Mouse (Mus musculus): ENCODE measurements at regions not wholly inside any gene's neighbourhood (a gene's known extent, or its start where the extent isn't known, plus 50 kb on each side); places are given as distances from the start of the nearest gene placed in this dataset.

DNA sequence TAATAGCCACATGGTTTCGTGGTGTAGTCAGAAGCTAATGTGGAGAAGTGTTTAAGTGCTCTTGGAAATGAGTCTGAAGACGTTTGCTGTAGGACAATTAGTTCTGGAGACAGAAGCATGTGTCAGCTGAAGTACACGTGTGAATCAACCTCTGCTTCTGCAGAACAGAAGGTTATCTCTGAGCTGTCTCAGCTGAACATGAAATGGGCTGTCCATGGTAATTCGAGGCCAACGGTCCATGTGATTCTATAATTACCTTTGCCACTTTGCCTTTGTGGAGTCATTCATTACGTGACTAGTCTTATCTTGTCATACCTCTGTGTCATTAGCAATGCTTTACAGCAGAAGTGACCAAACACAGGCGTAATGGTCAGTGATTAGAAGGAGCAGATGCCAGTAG lies 295.6 kb upstream of the Veph1 start:
- H3K9me3 ChIP-seq: no peaks in the 10 kb centered on the region
- no peak overlapping the region for H3K9ac ChIP-seq
- no peak overlapping the region for H3K27ac ChIP-seq (replicated peaks)
- H3K36me3 ChIP-seq: no peaks in the 10 kb centered on the region
- H3K4me3 ChIP-seq: no peak overlapping the region
- peaks cover 11% of the 10 kb centered on the region for H3K4me1 ChIP-seq
- no peaks in the 10 kb centered on the region for H3K27me3 ChIP-seq (replicated peaks)
- H3K4me2 ChIP-seq: no peak overlapping the region
- no peak for ATAC-seq (ENCODE audit: extremely low read depth, insufficient number of reproducible peaks, low FRiP score, low TSS enrichment)
- WGBS: 21% methylated on average over 7 of the region's 7 CpGs

DNA sequence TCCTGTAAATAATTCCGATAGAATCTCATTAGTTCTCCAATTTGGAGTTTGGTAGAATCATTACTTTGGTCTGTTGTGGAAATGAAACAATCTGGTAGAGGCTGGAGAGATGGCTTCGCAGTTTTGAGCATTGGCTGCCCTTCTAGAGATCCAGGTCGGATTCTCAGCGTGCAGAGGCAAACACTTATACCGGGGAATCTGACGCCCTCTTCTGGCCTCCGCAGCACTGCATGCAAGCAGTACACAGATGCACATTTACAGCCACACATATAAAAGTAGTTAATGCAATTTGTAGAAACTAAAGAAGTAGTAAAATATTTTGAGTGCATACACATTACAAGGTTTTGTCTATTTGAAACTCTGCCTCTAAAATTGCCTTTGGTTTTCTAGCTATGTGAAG lies 294.1 kb upstream of the Veph1 start:
- 62% methylated on average over 7 of the region's 7 CpGs for WGBS
- Histone ChIP-seq H3K27ac (replicated peaks) (no peak overlapping the region), H3K9ac (no peak overlapping the region), H3K27me3 (replicated peaks) (no peaks in the 10 kb centered on the region), H3K4me3 (no peak overlapping the region), H3K9me3 (no peaks in the 10 kb centered on the region), H3K4me2 (no peak overlapping the region), H3K4me1 (peaks cover 11% of the 10 kb centered on the region), H3K36me3 (no peaks in the 10 kb centered on the region)
- ATAC-seq (ENCODE audit: extremely low read depth, insufficient number of reproducible peaks, low FRiP score, low TSS enrichment): no peak

DNA sequence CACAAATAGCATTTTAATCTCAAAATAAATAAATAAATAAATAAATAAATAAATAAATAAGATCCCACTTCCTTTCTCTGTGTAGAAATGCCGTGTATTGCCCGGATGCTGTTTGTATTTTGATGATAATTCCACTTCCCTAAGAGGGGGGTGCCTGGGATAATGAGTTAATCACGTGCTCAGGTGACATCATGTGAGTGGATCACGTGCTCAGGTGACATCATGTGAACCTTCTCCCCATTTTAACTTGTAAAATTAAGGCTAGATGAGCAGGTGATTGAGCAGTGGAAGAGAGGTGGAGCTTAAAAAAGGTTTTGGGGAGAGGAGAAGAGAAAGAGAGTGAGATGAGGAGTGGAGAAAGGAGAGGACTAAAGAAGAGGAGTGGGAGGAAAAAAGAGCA lies 292.8 kb upstream of the Veph1 start:
- no peak for ATAC-seq (ENCODE audit: extremely low read depth, insufficient number of reproducible peaks, low FRiP score, low TSS enrichment)
- H3K36me3 ChIP-seq: no peaks in the 10 kb centered on the region
- no peak overlapping the region for H3K27ac ChIP-seq (replicated peaks)
- no peak overlapping the region for H3K9ac ChIP-seq
- no peak overlapping the region for H3K4me2 ChIP-seq
- H3K4me3 ChIP-seq: no peak overlapping the region
- H3K27me3 ChIP-seq (replicated peaks): no peaks in the 10 kb centered on the region
- WGBS: 81% methylated on average over 4 of the region's 4 CpGs
- H3K9me3 ChIP-seq: no peaks in the 10 kb centered on the region
- peaks cover 11% of the 10 kb centered on the region for H3K4me1 ChIP-seq

DNA sequence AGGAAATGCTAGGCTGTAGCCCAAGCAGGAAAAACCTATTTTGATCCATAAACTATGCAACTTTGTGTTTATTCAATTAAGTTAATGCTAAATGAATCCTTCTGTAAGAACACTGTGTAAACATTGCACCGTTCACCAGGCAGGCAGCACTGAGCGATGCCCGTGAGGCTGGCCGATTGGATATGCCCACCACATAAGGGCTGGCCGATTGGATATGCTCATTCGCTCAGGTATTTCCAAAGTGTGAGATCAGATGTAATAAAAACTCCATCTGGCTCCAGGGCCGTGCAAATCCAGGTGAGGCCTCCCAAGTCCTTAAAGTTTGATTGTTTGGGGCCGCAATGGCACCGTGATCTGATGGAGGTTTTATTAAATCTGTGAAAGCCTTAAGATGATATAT lies 288.2 kb upstream of the Veph1 start:
- Histone ChIP-seq H3K4me2 (no peak overlapping the region), H3K4me1 (no peaks in the 10 kb centered on the region), H3K27me3 (replicated peaks) (no peaks in the 10 kb centered on the region), H3K36me3 (no peaks in the 10 kb centered on the region), H3K27ac (replicated peaks) (no peak overlapping the region), H3K9ac (no peak overlapping the region), H3K4me3 (no peak overlapping the region), H3K9me3 (no peaks in the 10 kb centered on the region)
- WGBS: 85% methylated on average over 9 of the region's 9 CpGs
- no peak for ATAC-seq (ENCODE audit: extremely low read depth, insufficient number of reproducible peaks, low FRiP score, low TSS enrichment)

DNA sequence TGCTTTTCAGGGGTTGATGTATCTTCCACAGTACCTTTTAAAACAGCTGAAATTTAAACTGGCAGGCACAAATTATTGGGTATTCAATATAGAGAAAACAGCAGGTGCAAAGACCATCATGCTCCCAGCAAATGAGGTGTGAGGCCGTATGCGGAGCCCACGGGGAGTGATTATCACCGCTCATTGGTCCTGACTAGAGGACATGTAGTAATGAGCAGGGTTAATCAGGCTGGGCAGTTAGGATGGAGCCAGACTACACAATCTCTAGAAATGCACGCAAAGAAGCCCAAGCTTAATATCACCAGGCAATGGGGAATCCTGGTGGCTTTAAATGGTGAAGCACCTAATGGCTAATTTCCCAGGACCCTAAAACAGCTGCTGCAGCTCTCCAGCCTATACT lies 287.5 kb upstream of the Veph1 start:
- Histone ChIP-seq H3K27ac (replicated peaks) (no peak overlapping the region), H3K36me3 (no peaks in the 10 kb centered on the region), H3K9me3 (no peaks in the 10 kb centered on the region), H3K27me3 (replicated peaks) (no peaks in the 10 kb centered on the region), H3K9ac (no peak overlapping the region), H3K4me2 (no peak overlapping the region), H3K4me3 (no peak overlapping the region), H3K4me1 (no peaks in the 10 kb centered on the region)
- ATAC-seq (ENCODE audit: extremely low read depth, insufficient number of reproducible peaks, low FRiP score, low TSS enrichment): no peak
- WGBS: 88% methylated on average over 5 of the region's 5 CpGs

DNA sequence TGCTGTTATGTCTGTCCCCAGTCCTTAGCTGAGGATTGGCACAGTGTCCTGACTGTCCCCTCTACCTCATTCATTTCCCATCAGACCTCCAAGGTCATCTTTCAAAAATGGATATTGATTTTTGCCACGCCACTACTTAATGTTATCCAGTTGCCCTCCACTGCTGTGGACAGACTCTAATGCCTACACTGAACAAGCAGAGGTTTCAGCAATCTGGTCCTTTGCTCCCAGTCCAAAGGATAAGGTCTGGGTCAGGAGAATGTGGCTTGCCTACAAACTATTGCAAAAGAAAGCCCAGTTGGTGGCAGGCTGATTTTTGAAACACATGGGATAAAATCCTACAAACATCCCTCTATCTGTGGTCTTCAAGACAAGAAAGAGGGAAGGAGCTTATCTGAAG lies 280.0 kb upstream of the Veph1 start:
- H3K4me1 ChIP-seq: peaks cover 7% of the 10 kb centered on the region; the same call in 1 of the 2 replicates
- no peaks in the 10 kb centered on the region for H3K36me3 ChIP-seq
- H3K4me3 ChIP-seq: no peak overlapping the region
- no peaks in the 10 kb centered on the region for H3K27me3 ChIP-seq (replicated peaks)
- no peak overlapping the region for H3K27ac ChIP-seq (replicated peaks)
- H3K9me3 ChIP-seq: no peaks in the 10 kb centered on the region
- no peak overlapping the region for H3K4me2 ChIP-seq
- no peak overlapping the region for H3K9ac ChIP-seq
- WGBS: 51% methylated on average over 1 of the region's 1 CpGs
- no peak for ATAC-seq (ENCODE audit: extremely low read depth, insufficient number of reproducible peaks, low FRiP score, low TSS enrichment)

DNA sequence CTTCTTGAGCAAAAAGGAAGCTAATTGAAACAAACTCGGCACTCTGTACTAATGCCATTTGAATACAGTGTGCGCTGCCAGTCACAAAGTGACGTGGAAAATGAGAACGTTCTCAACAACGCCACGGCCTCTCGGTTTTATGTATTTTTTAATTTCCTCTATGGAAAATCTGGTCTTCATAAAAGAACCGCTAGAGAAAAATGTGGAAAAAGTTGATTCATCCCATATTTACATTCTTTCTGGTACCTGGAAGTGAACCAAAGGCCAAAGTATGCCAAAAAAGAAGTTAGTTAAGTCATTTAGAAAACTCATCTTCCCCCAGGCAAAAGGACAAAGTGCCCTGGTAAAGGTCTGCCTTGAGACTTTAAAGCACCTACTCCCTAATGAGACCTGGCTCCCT lies 277.7 kb upstream of the Veph1 start:
- H3K4me1 ChIP-seq: peaks cover 7% of the 10 kb centered on the region; the same call in 1 of the 2 replicates
- H3K9me3 ChIP-seq: no peaks in the 10 kb centered on the region
- H3K9ac ChIP-seq: no peak overlapping the region
- no peak overlapping the region for H3K4me2 ChIP-seq
- H3K27me3 ChIP-seq (replicated peaks): no peaks in the 10 kb centered on the region
- no peak overlapping the region for H3K4me3 ChIP-seq
- WGBS: 86% methylated on average over 8 of the region's 8 CpGs
- H3K27ac ChIP-seq (replicated peaks): no peak overlapping the region
- H3K36me3 ChIP-seq: no peaks in the 10 kb centered on the region
- no peak for ATAC-seq (ENCODE audit: extremely low read depth, insufficient number of reproducible peaks, low FRiP score, low TSS enrichment)

DNA sequence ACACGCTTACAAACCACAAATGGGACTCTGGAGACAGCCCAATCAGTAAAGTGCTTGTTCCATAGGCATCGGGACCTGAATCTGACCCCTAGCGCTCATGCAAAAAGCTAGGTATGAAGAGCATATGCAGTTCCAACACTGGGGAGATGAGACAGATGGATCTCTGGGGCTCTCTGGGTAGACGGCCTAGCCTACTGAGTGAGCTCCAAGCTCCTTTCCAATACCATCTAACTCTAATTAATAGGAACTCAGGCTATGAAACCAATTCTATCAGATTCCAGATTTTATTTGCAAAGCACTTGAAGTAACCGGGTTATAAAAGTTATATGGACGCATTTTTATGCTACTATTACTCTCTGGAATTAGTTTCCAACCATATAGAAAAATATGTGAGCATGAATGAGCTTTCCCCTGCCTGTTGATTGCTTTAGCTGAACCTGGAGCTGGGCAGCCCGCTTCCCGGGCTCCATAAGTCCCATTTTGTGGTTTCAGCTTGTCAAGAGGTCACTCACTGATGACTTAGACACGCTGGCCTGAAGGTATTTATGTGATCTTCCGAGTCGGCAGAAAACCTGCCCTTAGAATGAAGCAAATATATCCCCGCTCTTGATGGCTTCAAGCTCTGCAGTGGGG lies 276.4 kb upstream of the Veph1 start:
- H3K9me3 ChIP-seq: no peaks in the 10 kb centered on the region
- no peak overlapping the region for H3K4me2 ChIP-seq
- WGBS: 80% methylated on average over 12 of the region's 12 CpGs
- H3K27me3 ChIP-seq (replicated peaks): no peaks in the 10 kb centered on the region
- no peak for ATAC-seq (ENCODE audit: extremely low read depth, insufficient number of reproducible peaks, low FRiP score, low TSS enrichment)
- peaks cover 7% of the 10 kb centered on the region; the same call in 1 of the 2 replicates for H3K4me1 ChIP-seq
- H3K27ac ChIP-seq (replicated peaks): no peak overlapping the region
- no peak overlapping the region for H3K9ac ChIP-seq
- no peaks in the 10 kb centered on the region for H3K36me3 ChIP-seq
- no peak overlapping the region for H3K4me3 ChIP-seq

DNA sequence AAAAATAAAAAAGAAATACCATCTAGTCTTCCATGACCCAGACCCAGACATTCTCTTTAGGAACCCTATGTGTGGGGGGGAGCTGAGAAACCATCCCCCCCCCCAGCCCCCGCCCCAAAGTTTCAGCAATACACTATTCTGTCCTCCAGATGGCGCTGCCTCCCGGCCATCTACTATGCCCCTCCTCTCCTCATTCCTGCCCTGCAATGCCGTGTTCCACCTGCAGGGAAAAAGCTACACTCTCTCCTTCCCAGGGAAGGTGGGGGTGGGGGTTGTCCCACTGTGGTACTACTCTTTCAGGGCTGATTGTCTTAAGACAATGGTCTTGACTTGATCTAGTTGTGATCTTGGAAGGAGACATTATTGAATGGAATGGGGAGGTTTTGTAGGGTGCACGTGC lies 273.7 kb upstream of the Veph1 start:
- Histone ChIP-seq H3K9ac (no peak overlapping the region), H3K27me3 (replicated peaks) (no peaks in the 10 kb centered on the region), H3K4me2 (no peak overlapping the region), H3K4me1 (0 out of 2 replicates have a peak, but pooled peaks cover under 1% of the 10 kb centered on the region), H3K9me3 (no peaks in the 10 kb centered on the region), H3K27ac (replicated peaks) (no peak overlapping the region), H3K36me3 (no peaks in the 10 kb centered on the region), H3K4me3 (no peak overlapping the region)
- WGBS: 79% methylated on average over 5 of the region's 5 CpGs
- no peak for ATAC-seq (ENCODE audit: extremely low read depth, insufficient number of reproducible peaks, low FRiP score, low TSS enrichment)

DNA sequence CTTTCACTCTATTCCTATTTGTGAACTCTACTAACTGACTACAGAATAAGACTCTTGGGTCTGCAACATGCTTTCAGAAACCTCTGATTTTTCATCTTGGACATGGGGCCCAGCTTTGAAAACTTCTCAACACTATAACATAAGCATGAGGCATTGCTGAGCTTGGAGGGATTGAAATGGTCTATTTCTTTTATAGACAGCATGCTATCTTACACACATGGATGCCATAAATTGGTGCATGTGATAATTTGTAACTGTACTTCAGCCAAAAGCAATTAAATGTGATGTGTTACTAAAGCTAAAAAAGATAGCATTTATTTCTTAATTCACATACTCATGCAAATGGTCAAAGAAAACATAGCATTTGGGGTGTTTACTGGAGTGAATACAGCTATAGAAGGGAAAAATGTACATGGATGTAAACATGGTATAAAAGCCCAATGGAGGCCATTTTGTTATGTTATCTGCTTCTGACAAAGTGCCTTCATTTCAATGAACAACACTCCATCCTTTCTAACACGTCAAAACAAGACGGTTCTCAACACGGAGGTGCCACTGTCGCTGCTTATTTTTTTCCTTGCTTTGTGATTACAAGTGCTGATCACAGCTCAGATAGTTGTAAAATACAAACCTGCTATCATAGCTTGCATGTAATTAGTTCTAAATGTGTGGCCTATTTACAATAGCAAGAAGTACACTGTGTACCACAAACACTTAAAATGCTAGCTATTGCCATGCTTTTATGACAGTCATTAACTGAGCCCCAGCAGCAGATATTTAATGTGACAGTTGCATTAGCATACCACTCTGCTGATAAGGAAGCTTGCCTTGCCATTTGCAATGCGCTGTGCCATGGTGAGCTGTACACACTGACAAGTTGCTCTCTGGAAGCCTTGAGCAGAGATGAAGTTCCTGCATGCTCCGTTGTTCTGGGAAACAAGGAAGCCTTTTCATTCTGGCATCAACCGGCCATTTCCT lies 267.9 kb upstream of the Veph1 start:
- Histone ChIP-seq H3K9ac (no peak overlapping the region), H3K27ac (replicated peaks) (no peak overlapping the region), H3K4me1 (peaks cover 15% of the 10 kb centered on the region; the same call in 1 of the 2 replicates), H3K4me2 (no peak overlapping the region), H3K4me3 (no peak overlapping the region), H3K36me3 (no peaks in the 10 kb centered on the region), H3K9me3 (no peaks in the 10 kb centered on the region), H3K27me3 (replicated peaks) (no peaks in the 10 kb centered on the region)
- whole genome bisulfite sequencing: 67% methylated on average over 7 of the region's 7 CpGs
- no peak for ATAC-seq (ENCODE audit: extremely low read depth, insufficient number of reproducible peaks, low FRiP score, low TSS enrichment)

DNA sequence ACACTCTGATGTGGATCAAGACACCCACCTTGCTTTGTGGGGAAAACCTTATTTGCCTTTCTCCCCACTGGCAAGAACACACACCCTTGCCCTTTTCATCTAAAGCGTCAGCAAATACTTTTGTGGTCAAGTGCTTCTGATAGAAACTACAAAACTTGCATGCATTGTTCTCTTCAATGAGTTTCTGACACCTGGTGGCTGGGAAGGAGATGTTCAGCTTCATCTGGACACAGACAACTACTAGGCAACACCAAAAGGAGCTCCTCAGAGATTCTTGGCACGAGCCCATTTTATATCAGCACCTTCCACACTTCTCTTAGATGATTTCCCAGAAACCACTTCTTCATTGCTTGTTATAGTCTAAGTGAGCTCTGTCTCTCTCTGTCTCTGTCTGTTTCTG lies 266.7 kb upstream of the Veph1 start:
- WGBS: 42% methylated on average over 2 of the region's 2 CpGs
- no peak for ATAC-seq (ENCODE audit: extremely low read depth, insufficient number of reproducible peaks, low FRiP score, low TSS enrichment)
- Histone ChIP-seq H3K27ac (replicated peaks) (no peak overlapping the region), H3K9me3 (no peaks in the 10 kb centered on the region), H3K9ac (no peak overlapping the region), H3K4me3 (no peak overlapping the region), H3K36me3 (no peaks in the 10 kb centered on the region), H3K27me3 (replicated peaks) (no peaks in the 10 kb centered on the region), H3K4me1 (peaks cover 15% of the 10 kb centered on the region; the same call in 1 of the 2 replicates), H3K4me2 (no peak overlapping the region)

All from heart, embryonic 13.5 days (tissue).